Mouse (Mus musculus) CH12F3 (cell line): ENCODE results near the gene Shroom3.

Experiments
- in situ Hi-C: fragments of 300-500 bp; cut with MboI; formaldehyde crosslinking; loops from 2 replicates; pipeline ENCODE4 v1.14.3; 2020; ENCODE audit warnings: low sequenced_read_pairs

Shroom3 gene

GRCm38 (mm10) chr5:92842417-92842816 is 159.2 kb downstream of the Shroom3 start:
- in situ Hi-C loops = no loop called here

- in situ Hi-C loops = no loop called here
These were observed 159.6 kb downstream of the Shroom3 start for GRCm38 (mm10) chr5:92842881-92843280.

- in situ Hi-C loops = no loop called here
These were observed 160.9 kb downstream of the Shroom3 start for GRCm38 (mm10) chr5:92843850-92844785.

- in situ Hi-C loops = no loop called here
These were observed 166.5 kb downstream of the Shroom3 start for GRCm38 (mm10) chr5:92849743-92850142.

- in situ Hi-C loops = no loop called here
These were observed 167.7 kb downstream of the Shroom3 start for GRCm38 (mm10) chr5:92850925-92851324.

GRCm38 (mm10) chr5:92854983-92855382 is 171.7 kb downstream of the Shroom3 start:
- in situ Hi-C loops = no loop called here

- in situ Hi-C loops = no loop called here
These were observed 173.1 kb downstream of the Shroom3 start for GRCm38 (mm10) chr5:92856346-92856745.

GRCm38 (mm10) chr5:92857177-92857576 is 173.9 kb downstream of the Shroom3 start:
- in situ Hi-C loops = no loop called here

- in situ Hi-C loops = no loop called here
These were observed 174.9 kb downstream of the Shroom3 start for GRCm38 (mm10) chr5:92858104-92858503.

- in situ Hi-C loops = no loop called here
These were observed 175.3 kb downstream of the Shroom3 start for GRCm38 (mm10) chr5:92858576-92858975.

GRCm38 (mm10) chr5:92861416-92862112 is 178.3 kb downstream of the Shroom3 start:
- in situ Hi-C loops = no loop called here

- in situ Hi-C loops = no loop called here
These were observed 181.9 kb downstream of the Shroom3 start for GRCm38 (mm10) chr5:92865090-92865489.

GRCm38 (mm10) chr5:92866546-92866945 is 183.3 kb downstream of the Shroom3 start:
- in situ Hi-C loops = no loop called here

GRCm38 (mm10) chr5:92867253-92867652 is 184.0 kb downstream of the Shroom3 start:
- in situ Hi-C loops = no loop called here

GRCm38 (mm10) chr5:92868231-92868630 is 185.0 kb downstream of the Shroom3 start:
- in situ Hi-C loops = no loop called here

- in situ Hi-C loops = no loop called here
These were observed 187.8 kb downstream of the Shroom3 start for GRCm38 (mm10) chr5:92871048-92871447.

GRCm38 (mm10) chr5:92872182-92872581 is 188.9 kb downstream of the Shroom3 start:
- in situ Hi-C loops = no loop called here

GRCm38 (mm10) chr5:92872991-92873390 is 189.8 kb downstream of the Shroom3 start:
- in situ Hi-C loops = no loop called here

GRCm38 (mm10) chr5:92873518-92873917 is 190.3 kb downstream of the Shroom3 start:
- in situ Hi-C loops = no loop called here

GRCm38 (mm10) chr5:92875836-92876235 is 192.6 kb downstream of the Shroom3 start:
- in situ Hi-C loops = no loop called here

- in situ Hi-C loops = no loop called here
These were observed 193.9 kb downstream of the Shroom3 start for GRCm38 (mm10) chr5:92877104-92877503.

- in situ Hi-C loops = no loop called here
These were observed 197.2 kb downstream of the Shroom3 start for GRCm38 (mm10) chr5:92880393-92880792.
